Mouse (Mus musculus): Measurements from ENCODE around the gene Dlk1. TPM values are rescaled to one million over a fixed set of nuclear protein-coding genes. Genes with fewer than 3 reads are reported as not detected.
"Not testable (repeated sequence)": the region's sequence is repeated elsewhere in the genome, so short reads cannot be mapped to it uniquely, and the experiment has no call there.

Dlk1 gene
- polyA plus RNA-seq, 1 experiment: not detected

DNA sequence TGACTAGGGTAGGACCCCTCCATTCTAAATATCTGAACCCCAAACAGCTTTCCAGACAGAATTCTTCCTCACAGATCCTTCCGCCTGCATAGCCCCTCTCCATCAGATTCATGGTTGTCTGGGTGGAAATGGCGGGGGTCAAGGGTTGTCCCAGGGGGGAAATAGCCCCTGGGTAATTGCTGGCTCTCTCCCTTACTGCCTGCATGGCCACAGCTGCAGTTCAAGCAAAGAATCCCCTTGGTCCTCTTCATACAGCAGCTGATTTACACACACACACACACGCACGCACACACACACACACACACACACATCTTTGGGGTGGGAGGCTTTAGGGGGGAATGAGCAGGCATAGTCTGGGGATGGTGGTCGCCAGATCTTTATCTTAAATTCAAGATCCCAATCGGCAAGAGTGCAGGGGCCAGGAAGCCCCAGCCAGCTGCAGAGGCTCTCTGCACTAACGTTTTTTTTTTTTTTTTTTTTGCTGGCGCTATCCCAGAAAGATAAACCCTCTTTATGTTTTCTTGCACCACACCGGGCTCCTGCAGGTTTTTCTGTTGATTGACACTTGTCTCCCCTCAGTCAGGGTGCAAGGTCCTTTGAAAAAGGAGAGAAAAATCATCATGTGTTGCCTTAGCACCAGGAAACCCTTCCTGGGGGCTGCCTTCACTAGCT lies 4.0 kb downstream of the Dlk1 start:
- peaks cover 58% of the 10 kb centered on the region for H3K27me3 ChIP-seq (ENCODE audit: control insufficient read depth, insufficient read depth, insufficient read length)
- H3K79me2 ChIP-seq (ENCODE audit: control insufficient read depth, insufficient read depth): no peaks in the 10 kb centered on the region
- H3K79me3 ChIP-seq (ENCODE audit: low read depth): no peaks in the 10 kb centered on the region
- no peak overlapping the region for H3K4me3 ChIP-seq (ENCODE audit: insufficient read depth, poor library complexity, severe bottlenecking)
- TF ChIP-seq MYOG (IDR thresholded peaks at IDR 0.05; ENCODE audit: control insufficient read depth, extremely low read depth, insufficient read length): no peak
- TF ChIP-seq CTCF (IDR thresholded peaks at IDR 0.05; ENCODE audit: control insufficient read depth, insufficient read depth, insufficient read length): no peak
- no peak for TF ChIP-seq CEBPB (IDR thresholded peaks at IDR 0.05; ENCODE audit: low read depth)
- no peak for TF ChIP-seq USF1 (IDR thresholded peaks at IDR 0.05; ENCODE audit: low read depth)
- TF ChIP-seq MYOD1 (IDR thresholded peaks at IDR 0.05; ENCODE audit: control insufficient read depth, insufficient read length, low read depth): no peak
- TF ChIP-seq FOSL1 (IDR thresholded peaks at IDR 0.05; ENCODE audit: insufficient read depth, low read length, poor library complexity, severe bottlenecking): no peak
- TF ChIP-seq MAX (IDR thresholded peaks at IDR 0.05): no peak
- H3ac ChIP-seq (ENCODE audit: control insufficient read depth, insufficient read length, low read depth): no peak overlapping the region
- H3K36me3 ChIP-seq (ENCODE audit: control insufficient read depth, insufficient read depth): no peaks in the 10 kb centered on the region

DNA sequence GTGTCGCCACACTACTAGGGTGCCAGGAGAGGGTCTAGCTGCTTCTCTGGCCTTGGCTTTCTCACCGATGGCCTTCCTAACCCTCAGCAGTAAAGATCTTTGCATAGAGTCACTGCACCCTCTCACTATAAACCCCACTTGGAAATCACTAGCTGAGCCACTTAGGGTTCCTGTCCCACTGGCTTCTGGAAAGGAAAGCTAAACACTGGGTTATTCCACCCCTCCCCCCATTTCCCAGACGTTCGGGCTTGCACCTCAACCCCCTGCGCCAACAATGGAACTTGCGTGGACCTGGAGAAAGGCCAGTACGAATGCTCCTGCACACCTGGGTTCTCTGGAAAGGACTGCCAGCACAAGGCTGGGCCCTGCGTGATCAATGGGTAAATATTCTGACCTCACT lies 5.2 kb downstream of the Dlk1 start:
- H3K27me3 ChIP-seq (ENCODE audit: control insufficient read depth, insufficient read depth, insufficient read length): peaks cover 54% of the 10 kb centered on the region
- H3K4me3 ChIP-seq (ENCODE audit: insufficient read depth, poor library complexity, severe bottlenecking): no peak overlapping the region

DNA sequence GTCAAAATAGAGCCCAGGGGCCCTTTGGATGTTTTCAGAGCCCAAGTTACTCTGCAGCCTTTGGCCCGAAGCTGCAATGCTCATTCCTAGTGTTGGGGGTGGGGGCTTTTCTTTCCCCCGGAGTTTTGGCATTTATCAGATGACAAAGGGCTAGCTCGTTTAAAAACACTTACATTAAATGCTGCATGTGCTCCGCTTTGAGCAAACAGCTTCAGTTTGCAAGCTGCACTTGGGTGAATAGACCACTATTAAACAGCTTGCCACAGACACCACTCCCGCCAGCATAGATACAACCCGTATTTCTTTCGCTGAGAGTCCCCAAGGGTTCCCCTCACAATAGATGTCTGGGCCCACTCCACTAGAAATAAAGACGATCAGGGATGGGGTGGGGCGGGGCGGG lies 6.3 kb downstream of the Dlk1 start:
- H3K79me3 ChIP-seq (ENCODE audit: low read depth): no peaks in the 10 kb centered on the region
- H3ac ChIP-seq (ENCODE audit: control insufficient read depth, insufficient read length, low read depth): no peak overlapping the region
- TF ChIP-seq MAX (IDR thresholded peaks at IDR 0.05) (no peak), CTCF (IDR thresholded peaks at IDR 0.05; ENCODE audit: control insufficient read depth, insufficient read depth, insufficient read length) (no peak), MYOD1 (IDR thresholded peaks at IDR 0.05; ENCODE audit: control insufficient read depth, insufficient read length, low read depth) (no peak)
- no peak overlapping the region for H3K4me3 ChIP-seq (ENCODE audit: insufficient read depth, poor library complexity, severe bottlenecking)
- H3K36me3 ChIP-seq (ENCODE audit: control insufficient read depth, insufficient read depth): no peaks in the 10 kb centered on the region
- peaks cover 53% of the 10 kb centered on the region for H3K27me3 ChIP-seq (ENCODE audit: control insufficient read depth, insufficient read depth, insufficient read length)
- no peaks in the 10 kb centered on the region for H3K79me2 ChIP-seq (ENCODE audit: control insufficient read depth, insufficient read depth)

More for the DNA sequence above, 5.2 kb downstream of the Dlk1 start:
- Histone ChIP-seq H3ac (ENCODE audit: control insufficient read depth, insufficient read length, low read depth) (no peak overlapping the region), H3K36me3 (ENCODE audit: control insufficient read depth, insufficient read depth) (no peaks in the 10 kb centered on the region), H3K79me2 (ENCODE audit: control insufficient read depth, insufficient read depth) (no peaks in the 10 kb centered on the region), H3K79me3 (ENCODE audit: low read depth) (no peaks in the 10 kb centered on the region)
- TF ChIP-seq CEBPB (IDR thresholded peaks at IDR 0.05; ENCODE audit: low read depth): no peak
- TF ChIP-seq MAX (IDR thresholded peaks at IDR 0.05): no peak
- no peak for TF ChIP-seq CTCF (IDR thresholded peaks at IDR 0.05; ENCODE audit: control insufficient read depth, insufficient read depth, insufficient read length)
- no peak for TF ChIP-seq MYOD1 (IDR thresholded peaks at IDR 0.05; ENCODE audit: control insufficient read depth, insufficient read length, low read depth)
- TF ChIP-seq USF1 (IDR thresholded peaks at IDR 0.05; ENCODE audit: low read depth): no peak
- TF ChIP-seq FOSL1 (IDR thresholded peaks at IDR 0.05; ENCODE audit: insufficient read depth, low read length, poor library complexity, severe bottlenecking): no peak
- no peak for TF ChIP-seq MYOG (IDR thresholded peaks at IDR 0.05; ENCODE audit: control insufficient read depth, extremely low read depth, insufficient read length)

DNA sequence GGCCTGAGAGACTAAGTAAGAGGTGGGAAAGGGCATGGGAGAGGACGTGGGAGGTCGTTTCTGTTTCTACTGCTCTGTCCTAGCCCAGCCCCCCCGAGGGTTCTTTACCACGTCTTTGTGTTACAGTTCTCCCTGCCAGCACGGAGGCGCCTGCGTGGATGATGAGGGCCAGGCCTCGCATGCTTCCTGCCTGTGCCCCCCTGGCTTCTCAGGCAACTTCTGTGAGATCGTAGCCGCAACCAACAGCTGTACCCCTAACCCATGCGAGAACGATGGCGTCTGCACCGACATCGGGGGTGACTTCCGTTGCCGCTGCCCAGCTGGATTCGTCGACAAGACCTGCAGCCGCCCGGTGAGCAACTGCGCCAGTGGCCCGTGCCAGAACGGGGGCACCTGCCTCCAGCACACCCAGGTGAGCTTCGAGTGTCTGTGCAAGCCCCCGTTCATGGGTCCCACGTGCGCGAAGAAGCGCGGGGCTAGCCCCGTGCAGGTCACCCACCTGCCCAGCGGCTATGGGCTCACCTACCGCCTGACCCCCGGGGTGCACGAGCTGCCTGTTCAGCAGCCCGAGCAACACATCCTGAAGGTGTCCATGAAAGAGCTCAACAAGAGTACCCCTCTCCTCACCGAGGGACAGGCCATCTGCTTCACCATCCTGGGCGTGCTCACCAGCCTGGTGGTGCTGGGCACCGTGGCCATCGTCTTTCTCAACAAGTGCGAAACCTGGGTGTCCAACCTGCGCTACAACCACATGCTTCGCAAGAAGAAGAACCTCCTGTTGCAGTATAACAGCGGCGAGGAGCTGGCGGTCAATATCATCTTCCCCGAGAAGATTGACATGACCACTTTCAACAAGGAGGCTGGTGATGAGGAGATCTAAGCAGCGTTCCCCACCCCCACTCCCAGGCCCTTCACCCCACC lies 7.1 kb downstream of the Dlk1 start:
- Histone ChIP-seq H3ac (ENCODE audit: control insufficient read depth, insufficient read length, low read depth) (no peak overlapping the region), H3K79me3 (ENCODE audit: low read depth) (no peaks in the 10 kb centered on the region), H3K79me2 (ENCODE audit: control insufficient read depth, insufficient read depth) (no peaks in the 10 kb centered on the region), H3K27me3 (ENCODE audit: control insufficient read depth, insufficient read depth, insufficient read length) (peaks cover 45% of the 10 kb centered on the region), H3K4me3 (ENCODE audit: insufficient read depth, poor library complexity, severe bottlenecking) (no peak overlapping the region), H3K36me3 (ENCODE audit: control insufficient read depth, insufficient read depth) (no peaks in the 10 kb centered on the region)
- TF ChIP-seq MYOD1 (IDR thresholded peaks at IDR 0.05; ENCODE audit: control insufficient read depth, insufficient read length, low read depth) (no peak), CTCF (IDR thresholded peaks at IDR 0.05; ENCODE audit: control insufficient read depth, insufficient read depth, insufficient read length) (no peak), MAX (IDR thresholded peaks at IDR 0.05) (no peak), FOSL1 (IDR thresholded peaks at IDR 0.05; ENCODE audit: insufficient read depth, low read length, poor library complexity, severe bottlenecking) (no peak), CEBPB (IDR thresholded peaks at IDR 0.05; ENCODE audit: low read depth) (no peak), MYOG (IDR thresholded peaks at IDR 0.05; ENCODE audit: control insufficient read depth, extremely low read depth, insufficient read length) (no peak), USF1 (IDR thresholded peaks at IDR 0.05; ENCODE audit: low read depth) (no peak)

DNA sequence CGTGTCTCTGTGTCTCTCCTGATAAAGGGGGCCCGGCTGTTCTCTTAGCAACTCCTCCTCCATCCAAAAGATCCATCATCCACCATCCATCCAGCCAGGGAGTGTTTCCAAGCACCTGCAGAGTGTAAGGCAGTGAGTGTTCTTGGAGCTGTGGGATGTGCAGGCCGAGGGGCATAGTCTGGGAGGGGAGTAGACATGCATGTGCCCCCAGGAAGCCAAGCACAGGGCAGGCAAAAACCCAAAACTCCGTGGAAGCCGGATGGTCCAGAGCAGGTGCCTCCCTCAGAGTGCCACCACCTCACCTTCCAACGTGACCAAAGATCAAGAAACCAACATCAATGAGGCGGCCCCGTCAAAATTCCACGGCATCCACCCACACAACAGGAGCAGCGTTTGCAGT lies 10.0 kb downstream of the Dlk1 start:
- TF ChIP-seq MAX (IDR thresholded peaks at IDR 0.05) (no peak), MYOD1 (IDR thresholded peaks at IDR 0.05; ENCODE audit: control insufficient read depth, insufficient read length, low read depth) (no peak), CEBPB (IDR thresholded peaks at IDR 0.05; ENCODE audit: low read depth) (no peak), CTCF (IDR thresholded peaks at IDR 0.05; ENCODE audit: control insufficient read depth, insufficient read depth, insufficient read length) (no peak), FOSL1 (IDR thresholded peaks at IDR 0.05; ENCODE audit: insufficient read depth, low read length, poor library complexity, severe bottlenecking) (no peak), MYOG (IDR thresholded peaks at IDR 0.05; ENCODE audit: control insufficient read depth, extremely low read depth, insufficient read length) (no peak), USF1 (IDR thresholded peaks at IDR 0.05; ENCODE audit: low read depth) (no peak)
- Histone ChIP-seq H3K79me2 (ENCODE audit: control insufficient read depth, insufficient read depth) (no peaks in the 10 kb centered on the region), H3ac (ENCODE audit: control insufficient read depth, insufficient read length, low read depth) (no peak overlapping the region), H3K27me3 (ENCODE audit: control insufficient read depth, insufficient read depth, insufficient read length) (peaks cover 34% of the 10 kb centered on the region), H3K79me3 (ENCODE audit: low read depth) (no peaks in the 10 kb centered on the region), H3K4me3 (ENCODE audit: insufficient read depth, poor library complexity, severe bottlenecking) (no peak overlapping the region), H3K36me3 (ENCODE audit: control insufficient read depth, insufficient read depth) (no peaks in the 10 kb centered on the region)

DNA sequence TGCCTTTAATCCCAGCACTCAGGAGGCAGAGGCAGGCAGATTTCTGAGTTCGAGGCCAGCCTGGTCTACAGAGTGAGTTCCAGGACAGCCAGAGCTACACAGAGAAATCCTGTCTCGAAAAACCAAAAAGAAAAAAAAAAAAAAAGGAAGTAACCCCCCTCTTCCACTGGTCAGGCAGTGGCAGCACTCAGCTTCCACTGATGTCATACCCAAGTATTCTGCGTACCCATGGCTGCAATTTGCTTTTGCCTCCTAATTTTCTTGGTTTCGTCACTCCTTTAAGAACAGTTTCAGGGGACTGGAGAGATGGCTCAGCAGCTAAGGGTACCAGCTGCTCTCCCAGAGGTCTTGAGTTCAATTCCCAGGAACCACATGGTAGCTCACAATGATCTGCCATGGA lies 14.8 kb downstream of the Dlk1 start:
- H3K79me2 ChIP-seq (ENCODE audit: control insufficient read depth, insufficient read depth); H3K79me3 ChIP-seq (ENCODE audit: low read depth); H3K36me3 ChIP-seq (ENCODE audit: control insufficient read depth, insufficient read depth); H3K4me3 ChIP-seq (ENCODE audit: insufficient read depth, poor library complexity, severe bottlenecking); H3ac ChIP-seq (ENCODE audit: control insufficient read depth, insufficient read length, low read depth): not testable (repeated sequence)
- peaks cover 27% of the 10 kb centered on the region for H3K27me3 ChIP-seq (ENCODE audit: control insufficient read depth, insufficient read depth, insufficient read length)

Measured in C2C12 (cell line).